In the genomic region with DNA sequence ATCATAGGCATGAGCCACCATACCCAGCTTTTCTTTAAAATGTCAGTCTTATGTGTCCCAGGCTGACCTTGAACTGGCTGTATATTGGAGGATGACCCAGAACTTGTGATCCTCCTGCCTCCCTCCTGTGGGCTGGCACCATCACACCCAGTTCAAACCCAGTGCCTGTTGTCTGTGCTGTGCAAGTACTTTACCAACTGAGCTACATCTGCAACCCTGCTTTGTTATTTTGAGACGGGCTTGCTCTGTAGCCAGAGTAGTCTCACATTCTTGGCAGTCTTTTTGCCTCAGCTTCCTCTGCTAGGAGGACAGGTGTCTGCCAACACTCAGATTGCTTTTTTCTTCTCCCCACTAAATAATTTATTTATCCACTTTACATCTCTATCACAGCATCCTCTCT, we compare ENCODE assay signal across 14 mouse cellular contexts.
"Had no signal": no experiment of that assay in that cellular context is flagged by ENCODE, and none has a peak within 500 bp of the region (broad histone marks: within the 10 kb centered on the region; RNA-seq: fewer than 3 reads in every experiment).

No protein-coding gene starts in this region.

- ATAC-seq: lung, postnatal 0 days had no signal

- H3K4me3 ChIP-seq: kidney, embryonic 15.5 days; left cerebral cortex, adult 2 months; midbrain, embryonic 12.5 days had no signal

- H3K9ac ChIP-seq: kidney, embryonic 15.5 days; lung, embryonic 14.5 days; midbrain, embryonic 12.5 days had no signal

- H3K36me3 ChIP-seq: midbrain, embryonic 12.5 days had no signal

- DNase-seq: kidney, adult 11 months; kidney, adult 8-10 months; kidney, postnatal 10 days; kidney, postnatal 36 days; layer of hippocampus, postnatal 36 days; lung, embryonic 14.5 days; thymus, adult 18-20 months; thymus, postnatal 36 days had no signal

- H3K9me3 ChIP-seq: kidney, embryonic 15.5 days; megakaryocyte, embryonic 14.5 days; midbrain, embryonic 12.5 days had no signal

- H3K27ac ChIP-seq: kidney, embryonic 15.5 days; left cerebral cortex, adult 2 months; midbrain, embryonic 12.5 days had no signal

- H3K4me2 ChIP-seq: kidney, embryonic 15.5 days; liver, embryonic 11.5 days; lung, embryonic 14.5 days; midbrain, embryonic 12.5 days had no signal

- H3K27me3 ChIP-seq: kidney, embryonic 15.5 days; megakaryocyte, embryonic 14.5 days; midbrain, embryonic 12.5 days had no signal
